Mouse (Mus musculus) hindbrain, embryonic 10.5 days (tissue): ENCODE measurements around the gene Stn1. TPM values are rescaled to one million over a fixed set of nuclear protein-coding genes. Genes with fewer than 3 reads are reported as not detected.

ENCODE experiments used
- DNase-seq: peaks from one replicate; pipeline ENCODE4 v3.0.0-alpha.2; 2017; ENCODE audit warnings: low spot score
- H3K27ac ChIP-seq: fragments of 300-500 bp; sonication (generic); 2 replicates; pipeline ENCODE4 v1.5.1; 2016; ENCODE audit warnings: mild to moderate bottlenecking, moderate library complexity
- H3K27me3 ChIP-seq: fragments of 300-500 bp; sonication (generic); 2 replicates; pipeline ENCODE4 v1.6.1; 2016; ENCODE audit warnings: mild to moderate bottlenecking; ENCODE audit not compliant: poor library complexity, insufficient read depth, severe bottlenecking
- H3K36me3 ChIP-seq: fragments of 300-500 bp; sonication (generic); 2 replicates; pipeline ENCODE4 v1.6.1; 2016; ENCODE audit warnings: mild to moderate bottlenecking, moderate library complexity
- H3K4me1 ChIP-seq: fragments of 300-500 bp; sonication (generic); replicated peaks from 2 replicates; pipeline ENCODE4 v1.6.1; 2016; ENCODE audit warnings: mild to moderate bottlenecking
- H3K4me3 ChIP-seq: fragments of 300-500 bp; sonication (generic); 2 replicates; pipeline ENCODE4 v1.5.1; 2016; ENCODE audit warnings: mild to moderate bottlenecking, moderate library complexity
- H3K9me3 ChIP-seq: fragments of 300-500 bp; sonication (generic); 2 replicates; pipeline ENCODE4 v1.6.1; 2016; ENCODE audit warnings: mild to moderate bottlenecking, moderate library complexity
- whole genome bisulfite sequencing: fragments of 180-500 bp; shearing (Covaris S2); methylation state at CpG from one replicate; pipeline ENCODE4 v1.1.7; 2016; 5-methylcytosine and 5-hydroxymethylcytosine counted together
- polyA plus RNA-seq: library from polyadenylated mRNA; unstranded; fragments of >200 nt; fragmentation: Nextera tagmentation; extraction: Ambion mirVana; gene quantifications from 2 replicates; pipeline ENCODE4 v1.2.1, GENCODE M21; 2016

The Stn1 gene
- polyA plus RNA-seq, 1 experiment from 2014 or later = 60.9 TPM

DNA sequence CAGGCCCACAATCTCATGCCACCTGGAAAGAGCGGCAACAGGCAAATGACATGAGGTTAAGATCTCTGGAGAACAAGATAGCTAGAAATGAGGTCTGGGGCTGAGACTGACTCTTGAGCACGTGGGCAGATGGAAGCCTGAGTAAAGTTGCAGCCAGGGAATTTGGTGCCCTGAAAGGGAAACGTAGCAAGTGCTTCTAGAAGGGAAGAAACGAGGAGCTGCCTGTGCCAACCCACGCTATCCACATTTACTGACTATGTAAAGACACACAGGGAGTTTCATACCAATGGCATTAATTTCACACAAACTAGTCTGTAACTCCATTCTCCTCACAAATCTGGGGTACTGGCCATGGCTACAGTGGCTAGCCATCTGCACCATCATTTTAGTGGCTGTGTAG lies 37.5 kb downstream of the Stn1 start:
- no peak for DNase-seq
- Histone ChIP-seq H3K36me3 (peaks cover 19% of the 10 kb centered on the region), H3K9me3 (no peaks in the 10 kb centered on the region), H3K4me1 (peaks cover 13% of the 10 kb centered on the region), H3K27ac (no peak overlapping the region), H3K4me3 (no peak overlapping the region), H3K27me3 (no peaks in the 10 kb centered on the region)
- WGBS = 88% methylated on average over 5 of the region's 5 CpGs

DNA sequence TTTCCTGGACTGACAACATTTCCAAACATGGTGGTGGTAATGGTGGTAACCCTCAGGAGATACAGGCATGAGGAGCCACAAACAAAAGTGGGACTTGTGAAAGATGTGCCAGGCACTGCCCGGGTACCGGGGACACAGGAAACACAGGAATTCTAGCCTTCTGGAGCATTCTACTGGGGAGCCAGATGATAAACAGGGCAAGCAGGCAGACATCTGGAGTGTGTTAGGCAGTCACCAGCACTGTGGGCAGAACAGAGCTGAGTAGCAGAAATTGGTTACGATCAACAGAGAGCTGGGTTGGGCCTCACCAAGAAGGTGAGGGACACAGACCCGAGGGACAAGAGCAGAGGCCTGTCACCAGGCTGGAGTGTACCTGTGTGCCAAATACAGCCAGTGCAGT lies 38.4 kb downstream of the Stn1 start:
- Histone ChIP-seq H3K9me3 (no peaks in the 10 kb centered on the region), H3K36me3 (peaks cover 16% of the 10 kb centered on the region), H3K27me3 (no peaks in the 10 kb centered on the region), H3K27ac (peak overlapping the region; percentile 56), H3K4me3 (no peak overlapping the region), H3K4me1 (peaks cover 22% of the 10 kb centered on the region)
- DNase-seq = peak; percentile 28
- 69% methylated on average over 4 of the region's 4 CpGs for WGBS

DNA sequence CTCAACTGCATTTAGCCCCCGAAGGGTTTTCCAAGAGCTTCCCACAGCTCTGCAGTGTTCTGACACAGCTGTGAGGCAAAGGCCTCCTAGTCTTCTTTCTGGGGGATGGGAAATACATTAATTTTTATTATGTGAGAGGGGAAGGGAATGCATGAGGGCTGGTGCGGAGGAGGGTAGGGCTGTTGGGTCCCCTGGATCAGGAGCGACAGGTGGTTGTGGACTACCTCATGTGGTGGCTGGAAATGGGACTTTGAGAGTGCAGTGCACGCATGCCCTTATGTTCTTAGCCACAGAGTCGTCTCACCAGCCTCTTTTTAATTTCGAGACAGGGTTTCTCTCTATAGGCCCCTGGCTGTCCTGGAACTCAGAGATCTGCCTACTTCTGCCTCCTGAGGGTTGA lies 39.6 kb downstream of the Stn1 start:
- Histone ChIP-seq H3K4me1 (peaks cover 34% of the 10 kb centered on the region), H3K27me3 (no peaks in the 10 kb centered on the region), H3K36me3 (peaks cover 16% of the 10 kb centered on the region), H3K27ac (no peak overlapping the region), H3K4me3 (no peak overlapping the region), H3K9me3 (no peaks in the 10 kb centered on the region)
- WGBS = 92% methylated on average over 6 of the region's 6 CpGs
- DNase-seq = no peak

DNA sequence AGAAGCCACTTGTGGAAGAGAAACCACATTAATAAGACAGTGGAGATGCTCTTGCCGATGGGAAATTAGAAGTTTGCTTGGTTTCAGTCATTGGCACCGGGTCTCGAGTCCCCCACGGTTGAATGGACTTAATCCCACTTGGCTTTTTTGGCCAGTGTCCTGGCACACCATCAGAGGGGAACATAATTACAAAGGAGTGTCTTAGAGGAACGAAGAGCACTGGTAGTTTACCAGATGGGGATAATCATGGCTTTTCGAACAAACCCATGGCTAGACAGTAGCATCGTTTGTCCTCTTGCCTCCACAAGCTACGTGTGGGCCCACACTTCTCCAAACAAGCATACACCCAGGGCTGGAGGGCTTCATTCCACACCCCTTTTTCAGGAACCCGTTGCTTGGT lies 40.0 kb downstream of the Stn1 start:
- no peaks in the 10 kb centered on the region for H3K27me3 ChIP-seq
- H3K36me3 ChIP-seq = peaks cover 11% of the 10 kb centered on the region
- peaks cover 39% of the 10 kb centered on the region for H3K4me1 ChIP-seq
- H3K27ac ChIP-seq = no peak overlapping the region
- H3K9me3 ChIP-seq = no peaks in the 10 kb centered on the region
- H3K4me3 ChIP-seq = no peak overlapping the region
- WGBS = 91% methylated on average over 9 of the region's 9 CpGs
- no peak for DNase-seq

DNA sequence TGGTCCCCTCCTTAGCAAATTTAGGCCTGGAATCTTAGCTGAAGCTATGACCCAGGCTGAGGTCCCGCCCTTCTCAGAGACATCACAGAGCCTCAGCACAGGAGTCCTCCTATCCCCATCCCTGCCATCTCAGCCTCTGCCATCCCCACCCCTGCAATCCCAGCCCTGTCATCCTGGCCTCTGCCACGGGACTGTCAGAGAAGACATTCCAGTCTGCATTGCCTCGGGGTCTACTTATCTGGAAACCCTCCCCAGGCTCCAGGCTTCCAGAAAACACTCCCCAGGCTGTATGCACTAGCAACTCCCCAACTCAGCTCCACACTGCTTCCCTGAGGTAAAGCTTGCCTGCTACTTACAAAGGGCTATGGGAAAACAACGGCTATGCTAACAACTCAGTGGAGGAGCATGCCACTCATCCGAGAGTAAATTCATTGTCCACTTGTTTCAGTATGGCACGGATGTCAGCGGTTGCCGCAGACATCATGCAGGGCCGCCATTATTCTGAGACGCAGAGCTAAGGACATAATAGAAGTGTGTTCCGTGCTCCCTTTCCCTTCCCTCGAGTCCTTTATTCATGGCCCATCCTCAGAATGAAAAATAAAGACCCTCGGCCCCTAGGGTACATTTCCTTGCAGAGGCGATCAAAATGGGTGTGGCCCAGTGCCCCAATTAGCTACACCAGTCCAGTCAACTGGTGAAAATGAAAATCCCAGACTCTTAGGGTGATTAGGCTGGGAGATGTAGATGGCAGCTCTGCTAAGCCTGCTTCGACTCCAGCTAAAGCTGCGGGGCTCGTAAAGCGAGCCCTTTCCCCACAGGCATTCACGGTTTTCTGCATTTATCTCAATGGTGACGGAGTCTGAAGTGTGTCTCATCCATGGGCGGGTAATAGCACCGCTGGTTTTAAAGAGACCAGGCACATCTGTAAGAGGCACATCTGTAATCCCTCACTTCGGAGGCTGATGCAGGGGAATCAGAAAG lies 44.0 kb downstream of the Stn1 start:
- peak; percentile 71 for DNase-seq
- Histone ChIP-seq H3K9me3 (peaks cover 9% of the 10 kb centered on the region; the same call in 1 of the 2 replicates), H3K4me1 (peaks cover 40% of the 10 kb centered on the region), H3K27ac (peak overlapping the region; percentile 91), H3K4me3 (peak overlapping the region; percentile 31), H3K27me3 (no peaks in the 10 kb centered on the region), H3K36me3 (no peaks in the 10 kb centered on the region)
- WGBS = 27% methylated on average over 23 of the region's 23 CpGs

DNA sequence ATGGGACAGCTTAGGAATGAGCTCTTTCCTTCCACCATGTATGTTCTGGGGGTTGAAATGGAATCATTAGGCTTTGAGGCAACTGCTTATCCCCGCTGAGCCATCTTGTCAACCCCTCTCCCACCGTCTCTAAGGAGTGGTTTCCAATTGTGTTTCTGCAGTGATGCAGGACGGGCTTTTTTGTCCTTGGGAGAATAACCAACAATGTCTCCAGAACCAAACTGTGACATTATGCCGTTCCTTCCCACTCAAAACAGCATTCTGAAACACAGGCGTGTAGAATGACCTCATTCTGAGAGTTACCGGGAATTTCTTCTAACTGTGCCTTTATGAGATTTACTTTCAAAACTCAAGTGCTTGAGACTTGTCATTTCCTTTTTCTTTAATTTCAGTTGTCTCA lies 44.9 kb downstream of the Stn1 start:
- Histone ChIP-seq H3K9me3 (peaks cover 9% of the 10 kb centered on the region; the same call in 1 of the 2 replicates), H3K36me3 (no peaks in the 10 kb centered on the region), H3K27ac (peak overlapping the region; percentile 91), H3K27me3 (no peaks in the 10 kb centered on the region), H3K4me3 (peak overlapping the region; percentile 31; the same call in 1 of the 2 replicates), H3K4me1 (peaks cover 38% of the 10 kb centered on the region)
- WGBS = 40% methylated on average over 6 of the region's 6 CpGs
- DNase-seq = peak; percentile 57

DNA sequence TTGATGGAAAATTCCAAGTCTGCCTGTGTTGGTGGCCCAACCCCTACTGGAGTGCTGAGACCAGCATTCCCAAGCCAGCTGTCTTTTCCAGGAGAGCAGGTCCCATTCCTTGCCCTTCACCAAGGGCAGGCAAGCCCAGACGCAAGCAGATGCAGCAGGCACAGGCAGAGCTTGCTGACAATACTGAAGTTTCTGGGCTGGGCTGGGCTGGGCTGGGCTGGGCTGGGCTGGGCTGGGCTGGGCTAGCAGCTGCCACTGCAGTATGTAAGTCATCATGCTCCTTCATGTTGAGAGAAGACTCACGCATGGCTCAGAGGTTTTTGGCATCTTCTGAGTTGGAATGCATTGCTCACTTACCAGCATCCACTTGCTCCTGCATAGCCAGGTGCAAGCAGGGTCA lies 45.5 kb downstream of the Stn1 start:
- H3K27ac ChIP-seq = peak overlapping the region; percentile 91
- peak; percentile 30 for DNase-seq
- no peaks in the 10 kb centered on the region for H3K27me3 ChIP-seq
- H3K9me3 ChIP-seq = peaks cover 9% of the 10 kb centered on the region; the same call in 1 of the 2 replicates
- H3K36me3 ChIP-seq = no peaks in the 10 kb centered on the region
- no peak overlapping the region for H3K4me3 ChIP-seq
- WGBS = 52% methylated on average over 2 of the region's 2 CpGs
- peaks cover 38% of the 10 kb centered on the region for H3K4me1 ChIP-seq

DNA sequence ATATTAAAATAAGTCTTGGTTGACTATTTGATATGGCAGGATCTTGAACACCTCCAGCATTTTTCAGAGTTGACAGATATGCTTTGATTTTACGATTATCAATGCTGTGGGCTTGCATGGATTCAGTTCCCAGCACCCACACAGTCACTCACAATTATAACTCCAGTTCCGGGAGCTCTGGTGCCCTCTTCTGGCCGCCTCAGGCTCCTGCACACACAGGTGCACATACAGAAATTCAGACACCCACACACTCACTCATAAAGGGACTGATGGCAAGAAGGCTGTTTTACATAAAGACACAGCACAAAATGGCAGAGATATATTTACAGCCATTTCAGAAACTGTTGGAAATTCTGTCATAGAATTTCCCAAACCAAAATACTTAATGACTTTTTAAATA lies 48.1 kb downstream of the Stn1 start:
- 86% methylated on average over 3 of the region's 3 CpGs for WGBS
- Histone ChIP-seq H3K4me3 (no peak overlapping the region), H3K4me1 (peaks cover 37% of the 10 kb centered on the region), H3K9me3 (peaks cover 9% of the 10 kb centered on the region; the same call in 1 of the 2 replicates), H3K27me3 (no peaks in the 10 kb centered on the region), H3K36me3 (no peaks in the 10 kb centered on the region), H3K27ac (no peak overlapping the region)
- no peak for DNase-seq

DNA sequence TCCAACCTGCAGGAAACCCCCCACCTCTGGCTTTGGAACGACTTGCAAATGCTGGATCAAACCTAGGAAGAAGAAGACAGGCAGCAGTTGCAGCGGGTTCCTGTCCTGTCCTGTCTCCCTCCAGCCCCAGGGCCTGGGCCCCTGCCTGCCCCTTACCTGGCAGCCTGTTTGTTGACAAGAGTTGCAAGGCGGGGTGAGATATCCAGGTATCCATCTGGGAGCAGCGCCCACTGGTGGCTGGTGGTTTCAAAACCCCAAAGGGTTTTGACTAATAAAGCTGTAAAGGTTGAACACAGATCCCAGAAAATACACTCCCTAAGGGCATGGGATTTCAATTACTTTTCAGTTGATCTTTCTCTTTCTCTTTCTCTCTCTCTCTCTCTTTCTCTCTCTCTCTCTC lies 49.1 kb downstream of the Stn1 start:
- WGBS = 32% methylated on average over 4 of the region's 4 CpGs
- H3K27me3 ChIP-seq = no peaks in the 10 kb centered on the region
- H3K4me1 ChIP-seq = peaks cover 31% of the 10 kb centered on the region
- DNase-seq = no peak
- no peak overlapping the region for H3K27ac ChIP-seq
- H3K4me3 ChIP-seq = no peak overlapping the region
- H3K36me3 ChIP-seq = no peaks in the 10 kb centered on the region
- peaks cover 9% of the 10 kb centered on the region; the same call in 1 of the 2 replicates for H3K9me3 ChIP-seq

DNA sequence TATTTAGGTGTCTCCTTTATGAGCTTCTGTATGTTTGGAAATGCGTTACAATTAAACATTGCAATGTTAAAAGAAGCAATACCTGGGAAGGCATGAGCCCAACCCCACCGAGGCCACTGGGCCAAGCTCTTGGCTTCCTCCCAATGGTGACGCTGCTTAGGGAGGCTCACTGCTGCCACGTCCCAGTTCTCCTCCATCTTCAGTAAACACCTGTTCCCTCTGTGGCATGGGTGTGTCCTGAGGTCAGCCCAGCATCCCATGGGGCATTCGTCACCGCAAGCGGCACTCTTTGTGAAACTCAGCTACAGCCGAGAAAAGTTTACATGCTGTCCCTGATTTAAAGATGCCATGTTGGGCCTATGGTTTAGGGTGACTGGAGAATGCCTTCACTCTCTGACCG lies 49.7 kb downstream of the Stn1 start:
- Histone ChIP-seq H3K27ac (no peak overlapping the region), H3K9me3 (peaks cover 9% of the 10 kb centered on the region; the same call in 1 of the 2 replicates), H3K27me3 (no peaks in the 10 kb centered on the region), H3K36me3 (no peaks in the 10 kb centered on the region), H3K4me1 (peaks cover 24% of the 10 kb centered on the region), H3K4me3 (no peak overlapping the region)
- WGBS = 90% methylated on average over 9 of the region's 9 CpGs
- no peak for DNase-seq

DNA sequence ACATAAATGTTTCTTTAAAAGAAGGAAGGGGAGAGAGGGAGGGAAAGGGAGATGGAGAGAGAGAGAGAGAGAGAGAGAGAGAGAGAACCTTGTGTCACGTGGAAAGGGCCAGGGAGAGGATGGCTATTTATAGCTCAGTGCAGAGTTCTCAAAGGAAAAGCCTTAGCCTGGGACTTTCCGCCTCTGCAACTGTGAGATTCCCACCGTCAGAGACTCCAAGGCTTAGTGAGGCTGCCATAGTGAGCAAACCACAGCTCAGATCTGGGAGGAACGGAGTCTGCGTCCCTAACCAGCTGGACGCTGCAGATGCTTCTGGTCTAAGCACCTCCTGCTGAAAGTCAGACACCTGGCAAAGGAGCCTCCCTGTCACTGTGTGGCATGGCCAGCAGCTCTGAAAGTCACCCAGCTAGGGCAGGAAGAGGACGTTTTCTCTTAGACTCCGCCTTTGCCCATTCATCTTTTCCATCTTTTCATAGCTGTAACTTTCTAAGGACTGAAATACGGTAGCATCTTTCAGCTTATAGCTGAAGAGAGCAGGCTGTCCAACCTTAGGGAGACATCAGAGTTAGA lies 51.2 kb downstream of the Stn1 start:
- Histone ChIP-seq H3K4me3 (no peak overlapping the region), H3K9me3 (peaks cover 15% of the 10 kb centered on the region), H3K27me3 (no peaks in the 10 kb centered on the region), H3K4me1 (peaks cover 10% of the 10 kb centered on the region), H3K36me3 (no peaks in the 10 kb centered on the region), H3K27ac (0 out of 2 replicates have a peak overlapping the region, but pooled peaks have one; percentile 16)
- WGBS = 54% methylated on average over 9 of the region's 9 CpGs
- no peak for DNase-seq

DNA sequence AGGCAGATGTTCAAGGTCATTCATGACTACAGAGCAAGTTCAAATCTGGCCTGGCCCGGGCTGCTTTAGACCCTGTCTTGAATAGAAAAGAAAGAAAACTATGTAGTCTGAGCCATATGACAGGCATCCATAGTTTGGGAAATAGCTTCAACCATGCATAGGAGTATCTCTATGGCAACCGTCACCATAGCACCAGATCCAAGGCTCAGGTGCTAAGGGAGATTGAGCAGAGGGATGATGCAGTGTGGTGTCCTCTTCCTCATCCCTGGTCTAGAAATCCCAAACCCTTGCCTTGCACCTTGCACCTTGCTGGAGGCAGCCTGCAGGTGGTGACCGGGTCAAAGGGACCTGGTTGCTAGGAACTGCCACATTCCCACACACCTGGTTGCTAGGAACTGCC lies 53.2 kb downstream of the Stn1 start:
- H3K27ac ChIP-seq = no peak overlapping the region

DNA sequence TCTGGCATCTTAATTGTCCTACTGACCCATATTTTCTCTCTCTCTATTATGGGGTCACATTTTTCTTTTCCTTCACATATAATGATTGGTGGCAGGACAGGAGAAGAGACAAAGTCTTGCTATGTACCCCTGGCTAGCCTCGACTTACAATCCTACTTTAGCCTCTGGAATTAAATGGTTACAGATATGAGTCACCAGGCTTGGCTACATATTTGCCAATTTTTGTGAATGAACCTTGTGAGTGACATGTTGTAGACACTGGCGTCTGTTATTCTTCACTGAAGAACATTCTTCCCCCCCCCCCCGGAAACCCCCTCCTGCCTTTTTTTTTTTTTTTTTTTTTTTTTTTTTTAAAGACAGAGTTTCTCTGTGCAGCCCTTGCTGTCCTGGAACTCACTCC lies 54.0 kb downstream of the Stn1 start:
- Histone ChIP-seq H3K4me3 (no peak overlapping the region), H3K27ac (no peak overlapping the region), H3K4me1 (peaks cover 10% of the 10 kb centered on the region), H3K36me3 (no peaks in the 10 kb centered on the region), H3K9me3 (peaks cover 6% of the 10 kb centered on the region), H3K27me3 (no peaks in the 10 kb centered on the region)
- DNase-seq = no peak
- 86% methylated on average over 3 of the region's 3 CpGs for WGBS

More for the DNA sequence above, 53.2 kb downstream of the Stn1 start:
- Histone ChIP-seq H3K27me3 (no peaks in the 10 kb centered on the region), H3K4me1 (peaks cover 10% of the 10 kb centered on the region), H3K9me3 (peaks cover 6% of the 10 kb centered on the region), H3K4me3 (no peak overlapping the region), H3K36me3 (no peaks in the 10 kb centered on the region)
- 78% methylated on average over 3 of the region's 3 CpGs for WGBS
- DNase-seq = no peak
